Mouse (Mus musculus) right cerebral cortex, postnatal 10 days (tissue): Measurements from ENCODE around the gene Trim65.

Experiments
- DNase-seq, 2 experiments: peaks; one replicate each; pipeline ENCODE4 v3.0.0; 2021; ENCODE audit warnings: low spot score in 2 of 2

The Trim65 gene

DNA sequence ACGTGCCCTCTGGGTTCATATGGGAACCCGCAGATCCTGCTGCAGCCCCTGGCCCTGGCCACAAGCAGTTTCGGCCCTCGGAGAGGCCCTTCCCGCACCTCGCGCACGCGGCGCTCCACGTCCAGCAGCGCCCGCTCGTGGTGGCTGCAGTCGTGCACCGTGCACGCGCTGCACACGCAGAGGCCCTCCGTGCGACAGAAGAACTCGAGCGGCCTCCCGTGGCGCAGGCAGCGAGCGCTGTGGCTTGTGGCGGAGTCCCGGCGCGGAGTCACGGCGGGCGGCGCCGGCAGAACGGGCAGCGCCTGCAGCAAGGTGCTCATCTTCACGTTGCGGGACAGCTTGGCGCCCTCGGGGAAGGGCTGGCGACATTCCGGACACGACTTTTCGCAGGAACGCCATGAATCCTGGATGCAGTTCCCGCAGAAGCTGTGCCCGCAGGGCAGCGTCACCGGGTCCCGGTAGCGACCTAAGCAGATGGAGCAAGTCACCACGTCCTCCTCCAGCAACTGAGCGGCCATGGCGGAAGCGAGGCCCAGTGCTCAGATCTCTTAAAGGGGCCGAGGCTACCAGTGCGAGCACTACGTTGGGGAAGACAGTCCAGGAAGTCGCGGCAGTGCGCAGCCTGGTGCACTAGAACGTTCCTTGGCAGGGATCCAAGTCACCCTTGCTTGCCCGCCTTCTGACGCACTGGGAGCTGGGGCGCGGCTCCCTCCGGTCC is at the start of gene Trim65:
TSS of gene Trim65 (minus strand) at position 641 of the 718 bp plus-strand sequence.
- peak; percentile 92 to 94 for DNase-seq

DNA sequence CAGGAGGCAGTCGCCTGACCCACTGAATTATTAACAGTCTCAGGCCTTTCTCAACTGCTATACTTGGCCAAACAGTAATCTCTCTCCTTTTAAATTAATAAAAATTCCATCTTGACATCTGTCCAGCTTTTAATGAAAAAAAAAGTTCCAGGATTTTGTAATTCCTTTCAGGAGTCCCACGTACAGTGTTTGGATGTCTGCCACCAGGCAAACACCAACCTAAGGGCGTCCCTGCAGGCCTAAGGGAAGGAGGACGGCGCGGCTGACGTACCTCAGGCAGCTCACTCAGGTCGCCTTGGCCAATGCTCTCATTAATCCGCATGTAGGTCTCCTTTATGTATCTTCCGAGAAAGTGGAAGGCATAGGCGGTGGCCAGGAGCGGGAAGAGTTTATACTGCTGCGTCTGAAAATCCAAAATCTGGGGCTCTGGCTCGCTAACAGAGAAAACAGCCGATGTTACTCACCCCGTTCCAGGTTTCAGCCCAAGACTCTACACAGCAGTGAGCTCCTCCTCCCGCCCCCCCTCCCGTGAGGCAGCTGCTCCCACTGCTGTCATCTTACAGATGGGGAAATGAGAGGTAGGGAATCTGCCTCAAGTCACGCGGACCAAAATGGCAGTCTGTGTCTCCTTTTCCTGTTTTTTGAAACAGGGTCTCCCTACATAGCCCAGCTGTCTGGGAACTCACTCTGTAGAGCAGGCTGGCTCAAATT is 47.6 kb upstream of the Trim65 start:
- no peak for DNase-seq

DNA sequence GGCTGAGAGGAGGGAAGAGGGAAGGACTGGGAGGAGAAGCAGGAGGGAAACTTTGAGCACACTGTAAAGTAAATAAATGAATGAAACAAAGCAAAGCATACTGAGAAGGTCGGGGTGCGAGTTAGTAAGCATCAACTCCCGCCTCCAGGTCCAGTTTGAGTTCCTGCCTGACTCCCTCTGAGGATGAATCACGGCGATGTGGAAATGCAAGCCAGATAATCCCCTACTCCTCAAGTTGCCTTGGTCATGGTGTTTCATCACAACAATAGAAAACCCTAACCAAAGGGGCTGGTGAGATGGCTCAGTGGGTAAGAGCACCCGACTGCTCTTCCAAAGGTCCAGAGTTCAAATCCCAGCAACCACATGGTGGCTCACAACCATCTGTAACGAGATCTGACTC is 45.1 kb upstream of the Trim65 start:
- no peak for DNase-seq

- no peak for DNase-seq
These were observed 44.0 kb upstream of the Trim65 start for GRCm38 (mm10) chr11:116174775-116175448.

- DNase-seq = no peak
These were observed 41.0 kb upstream of the Trim65 start for GRCm38 (mm10) chr11:116171959-116172358.

- DNase-seq = no peak
These were observed 39.3 kb upstream of the Trim65 start for GRCm38 (mm10) chr11:116170003-116170800.

GRCm38 (mm10) chr11:116169214-116169613 is 38.3 kb upstream of the Trim65 start:
- no peak for DNase-seq

- peak; percentile 98 for DNase-seq
These were observed 37.0 kb upstream of the Trim65 start, which contains the start of gene Fbf1 for GRCm38 (mm10) chr11:116167884-116168439. Fbf1 (minus strand) TSS chr11:116168166.

DNA sequence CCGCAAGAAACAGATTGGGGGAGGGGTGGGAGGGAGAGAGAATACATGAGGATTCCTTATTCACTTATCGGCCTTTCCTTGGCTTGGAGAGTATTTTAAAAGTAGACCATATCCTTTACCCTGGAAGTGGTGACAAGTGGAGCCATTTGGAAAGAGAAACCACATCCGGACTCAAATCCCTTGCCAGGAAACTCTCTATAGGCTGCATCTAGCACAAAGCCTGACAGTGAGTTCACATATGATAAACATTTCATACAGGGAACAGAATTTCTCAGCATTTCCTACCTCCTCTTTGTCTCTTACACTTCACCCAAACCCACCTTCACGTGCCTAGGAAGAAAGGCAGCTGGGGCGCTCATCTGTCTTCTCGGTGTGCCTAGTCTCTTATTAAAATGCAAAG is 36.3 kb upstream of the Trim65 start:
- no peak for DNase-seq

DNA sequence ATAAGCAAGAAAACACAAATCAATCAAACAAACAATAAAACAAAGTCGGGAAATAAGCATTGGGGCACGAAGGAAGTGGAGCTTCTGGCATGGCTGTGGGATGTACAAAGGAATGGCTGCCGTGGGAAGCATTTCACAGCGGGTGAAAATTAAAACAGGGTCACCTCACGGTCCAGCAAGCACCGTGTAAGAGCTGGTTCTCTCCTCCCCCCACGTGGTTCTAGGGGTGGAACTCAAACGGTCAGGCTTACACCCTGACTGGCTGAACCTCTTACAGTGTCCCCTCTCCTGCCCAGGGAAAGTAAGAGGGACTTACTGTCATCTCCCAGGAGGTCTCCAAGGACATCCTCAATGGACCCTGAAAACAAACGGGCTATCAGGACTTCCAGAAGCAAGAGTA is 32.1 kb upstream of the Trim65 start:
- no peak for DNase-seq

DNA sequence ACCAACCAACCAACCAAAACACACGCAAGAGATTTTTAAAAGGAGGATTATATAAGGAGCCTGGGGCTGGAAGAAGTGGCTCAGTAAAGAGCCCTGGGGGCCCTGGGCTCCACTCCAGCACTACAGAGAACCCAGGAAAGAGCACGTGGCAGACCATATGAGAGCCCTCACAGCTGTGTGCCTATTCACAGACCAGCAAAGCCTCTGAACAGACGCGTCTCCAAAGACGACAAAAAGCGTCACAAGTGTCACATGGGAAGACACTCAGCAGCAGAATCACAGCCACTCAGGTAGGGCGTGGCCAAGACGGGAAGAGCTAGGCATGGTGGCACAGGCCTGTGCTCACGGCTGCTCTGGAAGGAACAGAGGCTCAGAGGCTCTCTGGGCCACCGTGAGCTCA is 31.2 kb upstream of the Trim65 start:
- peak; percentile 72 to 86 for DNase-seq

- DNase-seq = no peak
These were observed 30.4 kb upstream of the Trim65 start for GRCm38 (mm10) chr11:116161312-116161711.

DNA sequence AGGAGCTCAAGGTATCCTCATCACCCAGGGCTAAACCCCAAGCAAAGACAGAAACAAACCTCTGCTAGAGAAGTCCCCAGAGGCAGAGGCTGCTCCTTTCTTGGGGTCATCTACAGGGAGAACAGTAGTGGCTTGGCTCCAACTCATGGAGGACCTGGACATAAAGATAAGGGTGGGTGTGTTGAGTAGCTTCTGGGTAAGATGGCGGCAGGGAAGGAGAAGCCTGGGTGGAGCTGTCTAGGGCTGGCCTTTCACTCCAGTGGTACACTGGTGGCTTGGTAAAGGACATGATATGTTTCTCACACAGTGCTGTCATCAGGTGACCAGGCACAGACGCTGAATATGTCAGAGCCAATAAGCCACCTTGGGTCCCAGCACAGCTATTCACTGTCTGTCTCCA is 20.0 kb upstream of the Trim65 start:
- no peak for DNase-seq

DNA sequence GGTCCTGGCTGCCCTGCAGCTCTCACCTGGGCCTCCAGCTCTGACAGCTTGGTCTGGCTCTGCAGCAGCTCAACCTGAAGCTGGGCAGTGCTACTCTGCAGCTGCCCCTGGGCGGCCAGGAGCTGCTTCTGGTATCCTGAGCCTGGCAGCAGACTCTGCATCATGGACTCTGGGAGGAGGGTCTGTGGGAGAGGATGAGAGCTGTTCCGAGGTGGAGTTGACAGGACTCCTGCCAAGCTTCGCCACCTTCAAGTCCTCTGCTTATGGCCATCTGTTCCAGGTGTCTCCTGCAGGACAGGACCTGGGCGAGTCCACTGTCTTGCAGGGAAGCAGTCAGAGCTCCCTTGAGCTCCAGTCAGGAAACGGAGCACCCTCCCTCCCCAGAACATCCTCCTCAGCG is 18.4 kb upstream of the Trim65 start:
- no peak for DNase-seq

- no peak for DNase-seq
These were observed 17.9 kb upstream of the Trim65 start for GRCm38 (mm10) chr11:116148761-116149221.

- DNase-seq = peak; percentile 69 to 77
These were observed 15.5 kb upstream of the Trim65 start for GRCm38 (mm10) chr11:116146294-116146985.

DNA sequence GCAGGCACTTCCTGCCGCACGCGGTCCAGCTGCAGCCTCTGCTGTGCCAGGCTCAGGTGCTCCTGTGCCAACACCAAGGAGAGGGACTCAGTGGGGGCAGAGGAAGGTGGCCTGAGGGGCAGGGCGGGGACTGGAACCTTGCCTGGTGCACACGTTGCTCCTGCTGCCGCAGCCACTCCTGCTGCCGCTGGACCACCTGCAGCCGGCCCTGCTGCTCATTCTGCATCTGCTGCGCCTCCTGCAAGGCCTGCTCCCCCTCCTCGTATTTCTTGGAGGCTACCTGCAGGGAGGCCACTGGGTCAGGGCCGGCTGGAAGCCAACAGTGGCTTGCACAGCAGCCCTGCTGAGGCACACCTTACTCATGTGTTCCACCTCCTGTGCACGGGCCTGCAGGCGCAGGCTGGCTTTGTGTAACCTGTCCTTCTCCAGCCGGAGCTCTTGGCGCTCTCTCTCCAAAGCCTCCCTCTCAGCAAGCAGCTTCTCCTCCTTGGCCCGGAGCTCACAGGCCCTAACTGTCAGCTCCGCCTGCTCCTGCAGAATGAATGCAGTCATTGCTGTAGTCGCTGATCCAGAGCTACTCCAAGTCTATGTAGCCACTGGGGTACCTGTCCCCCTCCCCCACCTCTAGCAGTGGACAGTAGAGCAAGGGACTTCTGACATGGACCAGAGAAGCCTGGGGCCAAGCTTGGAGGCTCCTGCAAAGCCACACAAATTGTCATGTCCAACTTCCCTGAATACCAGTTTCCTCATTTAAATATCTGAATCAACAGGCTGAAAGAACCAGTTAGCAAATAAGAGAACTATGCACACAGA is 14.8 kb upstream of the Trim65 start:
- DNase-seq = no peak

GRCm38 (mm10) chr11:116143468-116143867 is 12.5 kb upstream of the Trim65 start:
- DNase-seq = no peak

GRCm38 (mm10) chr11:116142211-116142991 is 11.5 kb upstream of the Trim65 start:
- DNase-seq = no peak
